Mouse (Mus musculus) G1E (cell line): ENCODE measurements around the gene Sfxn1.

Experiments
- CTCF ChIP-seq: IDR thresholded peaks from 2 replicates; pipeline ENCODE4 v1.5.1; 2012; ENCODE audit warnings: low read depth, low read length, inconsistent platforms, mixed read lengths
- GATA1 ChIP-seq: IDR thresholded peaks from 2 replicates; pipeline ENCODE4 v1.6.1; 2012; ENCODE audit warnings: borderline replicate concordance, low read length, inconsistent platforms, mixed read lengths
- TAL1 ChIP-seq: conservative IDR thresholded peaks from 2 replicates; pipeline ENCODE4 v1.6.1; 2012; ENCODE audit warnings: low read depth, low read length, inconsistent platforms, mixed read lengths

DNA sequence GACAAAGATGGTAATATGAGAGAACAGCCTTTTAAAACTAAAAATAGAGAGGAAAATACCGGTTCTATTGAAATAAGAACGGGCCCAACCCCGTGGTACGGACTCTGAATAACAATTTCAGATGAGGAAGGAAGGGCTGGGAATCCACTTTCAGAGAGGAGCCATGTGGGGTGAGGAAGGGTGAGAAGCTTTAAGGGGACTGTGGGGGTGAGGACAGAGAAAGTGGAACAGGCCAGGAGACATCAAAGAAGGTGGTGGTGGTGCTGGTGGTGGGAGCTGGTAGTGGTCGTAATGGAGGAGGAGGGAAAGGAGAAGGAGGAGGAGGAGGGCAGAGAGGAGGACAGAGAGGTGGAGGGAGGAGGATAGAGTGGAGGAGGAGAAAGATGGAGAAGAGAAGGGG is 43.3 kb downstream of the Sfxn1 start:
- TF ChIP-seq CTCF (no peak), GATA1 (no peak), TAL1 (no peak)
